Mouse (Mus musculus) bone marrow macrophage, adult 2 months (primary cell): ENCODE results near the gene Cog4. TPM values are rescaled to one million over a fixed set of nuclear protein-coding genes. Genes with fewer than 3 reads are reported as not detected.
A peak's percentile ranks its signal among the peaks of the same experiment; 100 is the strongest.

Experiments used
- H3K27ac ChIP-seq: 2 replicates; pipeline ENCODE4 v1.5.1; 2012; ENCODE audit warnings: low read depth, low read length; ENCODE audit not compliant: insufficient read depth
- H3K4me1 ChIP-seq: 2 replicates; pipeline ENCODE4 v1.6.1; 2012; ENCODE audit warnings: low read length; ENCODE audit not compliant: control insufficient read depth, insufficient read depth
- H3K4me3 ChIP-seq: 2 replicates; pipeline ENCODE4 v1.5.1; 2012; ENCODE audit warnings: mild to moderate bottlenecking, low read length, moderate library complexity; ENCODE audit not compliant: insufficient read depth
- CTCF ChIP-seq: IDR thresholded peaks from 2 replicates; pipeline ENCODE4 v1.5.1; 2012; ENCODE audit warnings: low read depth, mild to moderate bottlenecking, low read length, moderate library complexity
- POLR2A ChIP-seq: IDR thresholded peaks from 2 replicates; pipeline ENCODE4 v1.6.1; 2012; ENCODE audit warnings: mild to moderate bottlenecking, low read depth, low read length, borderline replicate concordance
- polyA plus RNA-seq: library from polyadenylated mRNA; stranded (reverse); fragments of >200 nt; gene quantifications from 2 replicates; pipeline ENCODE4 v1.2.4, GENCODE M21; 2012; ENCODE audit not compliant: missing spikeins, insufficient read depth, insufficient read length

The Cog4 gene
- polyA plus RNA-seq, 1 experiment = 33.5 TPM

GRCm38 (mm10) chr8:110888860-110889259 is 42.5 kb downstream of the Cog4 start:
- Histone ChIP-seq H3K27ac (no peak overlapping the region), H3K4me1 (no peaks in the 10 kb centered on the region), H3K4me3 (no peak overlapping the region)
- TF ChIP-seq POLR2A = no peak
- no peak for TF ChIP-seq CTCF

DNA sequence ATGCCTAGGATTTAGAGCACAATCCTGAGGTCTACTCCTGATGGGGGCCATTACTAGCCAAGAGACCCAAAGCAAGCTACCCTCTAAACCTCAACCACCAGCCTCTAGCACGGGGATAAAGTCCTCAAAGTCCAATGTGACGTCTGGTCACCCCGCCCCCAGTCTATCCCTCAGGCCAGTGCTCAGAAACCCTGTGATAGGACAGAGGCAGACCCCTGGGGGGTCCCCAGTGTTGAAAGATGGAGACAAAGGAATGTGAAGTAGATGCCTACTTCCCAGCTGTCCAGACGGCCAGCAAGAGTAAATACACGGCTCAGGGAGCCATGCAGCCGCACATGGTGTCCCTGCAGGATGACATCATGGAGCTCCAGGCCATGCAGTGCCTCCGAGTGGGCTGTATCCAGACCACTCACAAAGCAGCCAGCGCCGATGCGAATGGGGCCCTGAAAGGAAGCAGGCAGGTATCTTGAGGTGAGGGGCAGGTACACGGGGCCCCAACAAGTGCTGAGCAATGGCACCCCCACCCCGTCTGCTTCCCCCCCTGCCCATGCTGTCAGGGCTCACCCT is 43.6 kb downstream of the Cog4 start:
- Histone ChIP-seq H3K4me1 (no peaks in the 10 kb centered on the region), H3K4me3 (no peak overlapping the region), H3K27ac (no peak overlapping the region)
- no peak for TF ChIP-seq CTCF
- TF ChIP-seq POLR2A = no peak

DNA sequence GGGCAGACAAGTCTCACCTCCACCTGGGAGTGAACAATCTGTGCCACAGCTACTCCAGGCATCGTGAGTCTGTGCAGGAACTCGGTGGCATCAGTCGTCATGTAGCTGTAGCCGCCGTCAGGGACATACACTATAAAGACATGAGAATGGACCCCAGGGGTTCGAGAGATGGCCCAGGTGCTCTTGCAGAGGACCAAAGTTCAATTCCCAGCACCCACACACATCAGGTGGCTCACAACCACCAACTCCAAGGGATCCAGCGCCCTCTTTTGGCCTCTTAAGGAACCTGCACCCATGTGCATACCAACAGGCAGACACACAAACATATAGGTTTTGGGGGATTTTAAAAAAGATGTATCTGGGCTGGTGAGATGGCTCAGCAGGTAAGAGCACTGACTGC is 45.6 kb downstream of the Cog4 start:
- Histone ChIP-seq H3K27ac (no peak overlapping the region), H3K4me1 (no peaks in the 10 kb centered on the region), H3K4me3 (no peak overlapping the region)
- TF ChIP-seq CTCF (no peak), POLR2A (no peak)

DNA sequence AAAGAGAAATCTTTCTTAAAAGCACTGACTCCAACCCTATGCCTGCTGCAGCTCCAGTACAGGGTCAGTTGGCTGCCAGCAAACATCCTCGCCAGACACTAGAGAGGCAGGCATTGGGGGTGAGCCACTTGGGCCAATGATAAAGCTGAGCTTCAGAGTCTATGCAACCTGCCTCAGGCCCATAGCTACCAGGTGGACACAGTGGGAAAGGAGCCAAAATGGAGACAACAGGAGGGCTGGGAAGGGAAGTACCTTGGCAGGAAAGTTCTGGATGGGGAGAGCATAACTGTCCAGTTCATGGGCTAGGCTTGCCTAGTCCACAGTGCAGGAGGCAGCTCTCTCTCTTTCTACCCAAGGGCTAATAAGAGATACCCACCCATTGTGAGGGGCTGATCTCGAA is 46.5 kb downstream of the Cog4 start:
- TF ChIP-seq POLR2A (no peak), CTCF (no peak)
- no peak overlapping the region for H3K27ac ChIP-seq
- H3K4me3 ChIP-seq = no peak overlapping the region
- H3K4me1 ChIP-seq = no peaks in the 10 kb centered on the region

DNA sequence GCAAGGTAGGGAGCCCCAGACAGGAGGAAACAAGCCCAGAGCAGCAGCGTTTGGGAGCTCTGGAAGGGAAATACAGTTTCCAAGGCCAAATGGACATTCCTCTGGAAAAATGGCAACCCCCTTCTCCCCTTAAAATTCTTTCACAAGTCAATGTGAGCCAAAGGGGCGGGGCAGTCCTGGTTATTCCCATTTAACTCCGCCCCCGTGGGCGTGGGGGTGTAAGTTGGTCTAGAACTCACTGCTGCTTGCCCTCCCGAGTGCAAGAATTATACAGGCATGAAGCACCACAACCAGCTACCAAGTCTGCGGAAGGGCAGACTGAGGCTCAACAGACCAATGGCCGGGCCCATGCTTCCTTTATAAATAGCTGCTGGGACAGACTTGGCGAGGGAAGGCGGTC is 48.5 kb downstream of the Cog4 start:
- no peak overlapping the region for H3K4me3 ChIP-seq

DNA sequence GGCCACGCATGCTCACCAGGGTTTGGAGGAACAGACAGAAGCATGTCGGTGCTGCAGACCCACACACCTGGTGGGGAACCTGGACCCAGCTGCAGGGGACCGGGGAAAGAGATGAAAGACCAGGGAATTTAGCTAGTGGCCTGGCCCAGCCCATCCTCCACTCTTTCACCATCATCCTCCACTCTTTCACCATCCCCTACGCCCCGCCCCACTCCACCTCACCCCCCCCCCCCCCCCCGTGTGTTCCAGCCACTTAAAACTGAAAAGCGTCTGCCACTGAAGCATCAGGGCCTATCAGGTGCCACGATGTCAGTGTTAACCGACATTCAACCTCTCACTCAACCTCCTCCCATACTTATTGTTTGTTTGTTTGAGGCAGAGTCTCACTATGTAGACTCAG is 48.9 kb downstream of the Cog4 start:
- no peak for TF ChIP-seq POLR2A
- TF ChIP-seq CTCF = no peak
- no peak overlapping the region for H3K27ac ChIP-seq
- H3K4me3 ChIP-seq = no peak overlapping the region
- H3K4me1 ChIP-seq = no peaks in the 10 kb centered on the region

More for the DNA sequence above, 48.5 kb downstream of the Cog4 start:
- Histone ChIP-seq H3K4me1 (no peaks in the 10 kb centered on the region), H3K27ac (no peak overlapping the region)
- no peak for TF ChIP-seq CTCF
- TF ChIP-seq POLR2A = no peak

GRCm38 (mm10) chr8:110895812-110896211 is 49.4 kb downstream of the Cog4 start:
- no peak overlapping the region for H3K27ac ChIP-seq

DNA sequence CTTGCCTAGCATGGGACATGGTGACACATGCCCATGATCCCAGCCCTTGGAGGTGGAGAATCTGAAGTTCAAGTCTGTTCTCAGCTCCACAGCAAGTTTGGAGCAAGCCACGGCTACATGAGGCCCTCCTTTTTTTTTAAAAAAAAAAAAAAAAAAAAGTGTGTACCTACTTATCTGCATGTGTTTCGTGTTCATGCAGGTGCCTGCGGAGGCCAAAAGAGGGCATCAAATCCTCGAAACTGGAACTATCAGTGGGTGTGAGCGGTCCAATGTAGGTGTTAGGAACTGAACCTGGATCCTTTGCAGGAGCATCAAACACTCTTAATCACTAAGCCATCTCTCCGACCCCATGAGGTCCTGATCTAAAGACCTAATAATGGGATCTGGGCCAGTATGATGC is 51.1 kb downstream of the Cog4 start:
- TF ChIP-seq CTCF (no peak), POLR2A (no peak)
- H3K4me1 ChIP-seq = no peaks in the 10 kb centered on the region
- H3K4me3 ChIP-seq = no peak overlapping the region
- H3K27ac ChIP-seq = no peak overlapping the region

More at GRCm38 (mm10) chr8:110895812-110896211, 49.4 kb downstream of the Cog4 start:
- TF ChIP-seq CTCF = no peak
- TF ChIP-seq POLR2A = no peak
- H3K4me3 ChIP-seq = no peak overlapping the region
- H3K4me1 ChIP-seq = no peaks in the 10 kb centered on the region

DNA sequence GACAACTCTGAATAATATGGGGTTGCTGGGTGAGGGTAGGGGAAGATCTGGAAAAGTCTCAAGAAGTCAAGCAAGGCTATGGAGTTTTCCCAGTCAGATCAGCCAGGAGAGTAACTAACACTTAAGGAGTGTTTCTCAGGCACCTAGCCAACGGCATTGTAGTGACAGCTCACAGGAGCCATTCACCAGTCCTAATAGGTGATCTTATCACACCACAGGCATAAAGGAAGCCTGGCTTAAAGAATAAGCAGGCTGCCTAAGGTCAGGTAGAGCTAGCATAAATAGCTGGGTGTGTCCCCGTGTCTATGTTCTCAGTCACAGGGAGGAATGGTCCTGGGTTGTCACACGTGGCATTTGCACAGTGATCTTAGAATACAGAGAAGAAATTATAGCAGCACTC is 54.7 kb downstream of the Cog4 start:
- Histone ChIP-seq H3K27ac (no peak overlapping the region), H3K4me1 (no peaks in the 10 kb centered on the region), H3K4me3 (no peak overlapping the region)
- TF ChIP-seq CTCF = no peak
- no peak for TF ChIP-seq POLR2A

GRCm38 (mm10) chr8:110901839-110902578 is 55.6 kb downstream of the Cog4 start, which contains the start of gene Fuk:
Fuk (minus strand) TSS chr8:110902488.
- Histone ChIP-seq H3K27ac (no peak within 1 kb of the TSS), H3K4me1 (no peaks in the 10 kb centered on the region), H3K4me3 (peak within 1 kb of the TSS; percentile 95)
- TF ChIP-seq POLR2A (no peak), CTCF (no peak)
